Mouse (Mus musculus): Measurements from ENCODE around the gene Myof.

The Myof gene

GRCm38 (mm10) chr19:38003671-38004521, 39.5 kb downstream of the Myof start:
- DNase-seq (ENCODE audit: low spot score), result no peak

- DNase-seq (ENCODE audit: low spot score), result no peak
Measured at GRCm38 (mm10) chr19:38002816-38003215, 40.6 kb downstream of the Myof start.

- DNase-seq (ENCODE audit: low spot score), result no peak
Measured at GRCm38 (mm10) chr19:38000990-38001389, 42.4 kb downstream of the Myof start.

GRCm38 (mm10) chr19:37999941-38000340, 43.4 kb downstream of the Myof start:
- no peak for DNase-seq (ENCODE audit: low spot score)

GRCm38 (mm10) chr19:37994301-37994700, 49.1 kb downstream of the Myof start:
- no peak for DNase-seq (ENCODE audit: low spot score)

- no peak for DNase-seq (ENCODE audit: low spot score)
Measured at GRCm38 (mm10) chr19:37992184-37992554, 51.2 kb downstream of the Myof start.

- no peak for DNase-seq (ENCODE audit: low spot score)
Measured at GRCm38 (mm10) chr19:37991399-37992183, 51.8 kb downstream of the Myof start.

GRCm38 (mm10) chr19:37989971-37990370, 53.4 kb downstream of the Myof start:
- DNase-seq (ENCODE audit: low spot score), result no peak

- no peak for DNase-seq (ENCODE audit: low spot score)
Measured at GRCm38 (mm10) chr19:37988156-37988555, 55.2 kb downstream of the Myof start.

- DNase-seq (ENCODE audit: low spot score), result no peak
Measured at GRCm38 (mm10) chr19:37985730-37986129, 57.6 kb downstream of the Myof start.

- DNase-seq (ENCODE audit: low spot score), result no peak
Measured at GRCm38 (mm10) chr19:37975951-37976350, 67.4 kb downstream of the Myof start.

GRCm38 (mm10) chr19:37970571-37970970, 72.8 kb downstream of the Myof start:
- DNase-seq (ENCODE audit: low spot score), result no peak

- no peak for DNase-seq (ENCODE audit: low spot score)
Measured at GRCm38 (mm10) chr19:37970004-37970403, 73.4 kb downstream of the Myof start.

- DNase-seq (ENCODE audit: low spot score), result no peak
Measured at GRCm38 (mm10) chr19:37965828-37966227, 77.5 kb downstream of the Myof start.

- DNase-seq (ENCODE audit: low spot score), result no peak
Measured at GRCm38 (mm10) chr19:37963421-37963820, 80.0 kb downstream of the Myof start.

- no peak for DNase-seq (ENCODE audit: low spot score)
Measured at GRCm38 (mm10) chr19:37960791-37961190, 82.6 kb downstream of the Myof start.

- DNase-seq (ENCODE audit: low spot score), result no peak
Measured at GRCm38 (mm10) chr19:37959543-37960215, 83.7 kb downstream of the Myof start.

- DNase-seq (ENCODE audit: low spot score), result no peak
Measured at GRCm38 (mm10) chr19:37959076-37959475, 84.3 kb downstream of the Myof start.

- no peak for DNase-seq (ENCODE audit: low spot score)
Measured at GRCm38 (mm10) chr19:37957256-37957655, 86.1 kb downstream of the Myof start.

- no peak for DNase-seq (ENCODE audit: low spot score)
Measured at GRCm38 (mm10) chr19:37956006-37956405, 87.4 kb downstream of the Myof start.

- DNase-seq (ENCODE audit: low spot score), result peak; percentile 48
Measured at GRCm38 (mm10) chr19:37955425-37956001, 87.9 kb downstream of the Myof start.

GRCm38 (mm10) chr19:37954772-37955171, 88.6 kb downstream of the Myof start:
- DNase-seq (ENCODE audit: low spot score), result no peak
